Mouse (Mus musculus): ENCODE measurements around the gene Mcam. TPM values are rescaled to one million over a fixed set of nuclear protein-coding genes. Genes with fewer than 3 reads are reported as not detected.

Mcam gene
- polyA plus RNA-seq, 1 experiment from 2014 or later: 12.0 TPM

DNA sequence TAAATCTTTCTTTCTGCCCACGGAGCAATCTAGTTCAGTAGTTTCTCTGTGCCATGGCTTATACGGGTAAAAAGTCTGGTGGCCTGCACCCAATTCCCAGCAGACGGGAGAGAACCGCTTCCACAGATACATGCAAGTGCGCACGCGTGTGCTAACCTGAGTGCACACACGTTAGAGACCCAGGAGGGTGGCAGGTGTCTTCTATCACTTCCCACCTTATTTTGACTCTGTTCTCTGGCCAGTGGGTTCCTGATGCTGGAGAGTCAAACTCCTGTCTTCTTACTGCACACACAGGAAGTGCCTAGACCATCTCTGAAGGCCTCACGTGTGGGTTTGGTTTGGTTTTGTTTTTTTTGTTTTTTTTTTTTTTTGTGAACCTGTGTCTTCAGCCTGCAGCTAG is 18.7 kb upstream of the Mcam start:
- 91% methylated on average over 9 of the region's 9 CpGs for WGBS
- H3K4me1 ChIP-seq: peaks cover 23% of the 10 kb centered on the region
- no peak overlapping the region for H3K4me3 ChIP-seq
- no peaks in the 10 kb centered on the region for H3K27me3 ChIP-seq (ENCODE audit: low read depth, poor library complexity, severe bottlenecking)
- peaks cover 1% of the 10 kb centered on the region for H3K36me3 ChIP-seq
- no peak overlapping the region for H3K27ac ChIP-seq (replicated peaks)
- H3K9me3 ChIP-seq (replicated peaks): no peaks in the 10 kb centered on the region
- DNase-seq (ENCODE audit: low spot score): no peak

DNA sequence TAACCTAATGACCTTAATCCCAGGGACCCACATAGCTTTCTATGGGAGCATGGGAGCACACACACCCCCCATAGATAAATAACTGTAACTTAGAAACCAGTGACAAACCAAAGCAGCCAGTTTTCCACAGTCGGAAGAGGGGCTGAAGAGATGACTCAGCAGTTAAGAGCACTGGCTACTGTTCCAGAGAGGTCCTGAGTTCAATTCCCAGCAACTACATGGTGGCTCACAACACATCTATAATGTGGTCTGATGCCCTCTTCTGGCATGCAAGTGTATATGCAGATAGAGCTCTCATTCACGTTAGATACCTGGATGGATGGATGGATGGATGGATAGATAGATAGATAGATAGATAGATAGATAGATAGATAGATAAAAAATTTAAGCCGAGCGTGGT is 18.1 kb upstream of the Mcam start:
- DNase-seq (ENCODE audit: low spot score): no peak
- no peaks in the 10 kb centered on the region for H3K36me3 ChIP-seq
- H3K27me3 ChIP-seq (ENCODE audit: low read depth, poor library complexity, severe bottlenecking): no peaks in the 10 kb centered on the region
- WGBS: 89% methylated on average over 4 of the region's 4 CpGs
- no peaks in the 10 kb centered on the region for H3K9me3 ChIP-seq (replicated peaks)
- no peak overlapping the region for H3K4me3 ChIP-seq
- no peak overlapping the region for H3K27ac ChIP-seq (replicated peaks)
- peaks cover 18% of the 10 kb centered on the region for H3K4me1 ChIP-seq

DNA sequence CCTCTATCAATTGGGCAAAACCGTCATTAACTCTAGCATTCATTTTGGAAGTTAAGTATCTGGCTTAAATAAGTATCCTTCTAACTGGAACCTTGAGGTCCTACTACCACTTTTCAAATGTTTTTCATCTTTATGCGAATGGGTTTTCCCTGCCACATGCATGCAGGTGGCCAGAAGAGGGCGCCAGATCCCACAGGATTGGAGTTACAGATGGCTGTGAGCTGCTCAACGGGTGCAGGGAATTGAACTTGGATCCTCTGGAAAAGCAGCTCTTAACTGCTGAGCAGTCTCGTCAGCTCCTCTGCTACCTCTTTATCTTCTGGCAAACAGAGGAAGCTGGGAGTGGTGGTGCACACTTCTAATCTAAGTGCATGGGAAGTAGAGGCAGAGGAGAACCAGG is 15.3 kb upstream of the Mcam start:
- no peaks in the 10 kb centered on the region for H3K9me3 ChIP-seq (replicated peaks)
- no peaks in the 10 kb centered on the region for H3K36me3 ChIP-seq
- no peak overlapping the region for H3K27ac ChIP-seq (replicated peaks)
- 50% methylated on average over 5 of the region's 5 CpGs for WGBS
- H3K4me3 ChIP-seq: no peak overlapping the region
- 0 out of 2 replicates have a peak, but pooled peaks cover 3% of the 10 kb centered on the region for H3K4me1 ChIP-seq
- no peaks in the 10 kb centered on the region for H3K27me3 ChIP-seq (ENCODE audit: low read depth, poor library complexity, severe bottlenecking)
- DNase-seq (ENCODE audit: low spot score): peak; percentile 40

DNA sequence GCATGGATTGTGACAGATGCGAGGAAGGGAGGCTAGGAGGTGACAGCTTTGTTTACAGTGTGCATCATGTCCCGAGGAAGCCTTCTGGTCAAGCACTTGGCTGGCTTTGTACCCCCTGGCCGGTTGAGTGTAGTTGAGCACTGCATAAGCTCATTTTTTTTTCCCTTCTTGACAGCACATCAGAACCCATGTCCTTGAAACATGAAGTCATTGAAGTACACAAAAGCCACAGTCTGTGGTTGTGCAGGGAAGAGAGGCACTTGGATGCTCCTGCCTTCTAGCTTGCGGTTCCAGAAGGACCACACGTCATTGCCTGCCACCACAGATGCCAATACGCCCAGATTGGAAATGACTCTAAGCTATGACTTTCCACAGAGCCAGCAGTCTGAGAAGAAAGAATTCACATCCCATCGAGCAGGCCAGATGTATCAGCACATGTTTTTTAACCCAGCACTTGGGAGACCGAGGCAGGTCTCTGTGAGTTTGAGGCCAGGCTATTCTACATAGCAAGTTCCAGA is 14.3 kb upstream of the Mcam start:
- Histone ChIP-seq H3K27ac (replicated peaks) (no peak overlapping the region), H3K4me1 (peaks cover 3% of the 10 kb centered on the region; the same call in 1 of the 2 replicates), H3K27me3 (ENCODE audit: low read depth, poor library complexity, severe bottlenecking) (no peaks in the 10 kb centered on the region), H3K4me3 (no peak overlapping the region), H3K36me3 (no peaks in the 10 kb centered on the region), H3K9me3 (replicated peaks) (no peaks in the 10 kb centered on the region)
- WGBS: 89% methylated on average over 8 of the region's 8 CpGs
- no peak for DNase-seq (ENCODE audit: low spot score)

DNA sequence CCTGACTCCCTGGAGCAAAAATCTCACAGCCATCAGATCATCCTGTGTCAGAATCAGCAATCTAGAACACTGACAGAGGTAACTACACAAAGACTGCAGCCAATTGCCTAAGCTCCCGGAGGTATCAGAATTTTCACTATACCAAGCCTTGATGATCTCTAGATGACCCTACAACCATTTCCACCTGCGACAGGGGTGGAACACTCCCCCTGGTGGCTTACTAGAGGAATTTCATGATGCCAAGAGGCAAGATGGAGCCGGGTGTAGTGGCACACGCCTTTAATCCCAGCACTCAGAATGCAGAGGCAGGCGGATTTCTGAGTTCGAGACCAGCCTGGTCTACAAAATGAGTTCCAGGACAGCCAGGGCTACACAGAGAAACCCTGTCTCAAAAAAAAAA is 10.0 kb upstream of the Mcam start:
- H3K4me3 ChIP-seq: no peak overlapping the region
- peaks cover 12% of the 10 kb centered on the region for H3K27me3 ChIP-seq (ENCODE audit: low read depth, poor library complexity, severe bottlenecking)
- peaks cover 31% of the 10 kb centered on the region for H3K4me1 ChIP-seq
- no peaks in the 10 kb centered on the region for H3K36me3 ChIP-seq
- no peaks in the 10 kb centered on the region for H3K9me3 ChIP-seq (replicated peaks)
- H3K27ac ChIP-seq (replicated peaks): no peak overlapping the region
- DNase-seq (ENCODE audit: low spot score): no peak
- 71% methylated on average over 6 of the region's 6 CpGs for WGBS

DNA sequence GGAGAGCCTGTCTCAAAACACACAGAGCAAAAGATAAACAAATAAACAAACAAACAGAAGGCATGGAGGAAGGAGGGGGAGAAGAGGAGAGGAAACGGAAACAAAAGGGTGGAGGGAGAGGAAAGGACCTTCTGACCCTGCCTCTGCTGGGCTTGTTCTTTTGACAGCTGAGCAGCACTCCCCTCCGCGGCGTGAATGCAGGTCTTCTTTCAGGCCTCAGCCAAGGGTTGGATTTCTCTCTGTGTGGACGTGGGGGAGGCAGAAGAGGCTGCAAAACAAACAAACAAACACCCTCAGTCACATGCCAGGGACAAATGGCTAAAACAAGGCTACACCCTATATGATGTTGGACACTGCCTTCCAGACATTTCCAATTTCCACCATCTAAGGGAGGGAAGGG is 9.2 kb upstream of the Mcam start:
- WGBS: 51% methylated on average over 5 of the region's 5 CpGs
- H3K4me3 ChIP-seq: no peak overlapping the region
- H3K27me3 ChIP-seq (ENCODE audit: low read depth, poor library complexity, severe bottlenecking): peaks cover 16% of the 10 kb centered on the region
- DNase-seq (ENCODE audit: low spot score): no peak
- H3K27ac ChIP-seq (replicated peaks): no peak overlapping the region
- H3K4me1 ChIP-seq: peaks cover 39% of the 10 kb centered on the region
- no peaks in the 10 kb centered on the region for H3K36me3 ChIP-seq
- H3K9me3 ChIP-seq (replicated peaks): no peaks in the 10 kb centered on the region

DNA sequence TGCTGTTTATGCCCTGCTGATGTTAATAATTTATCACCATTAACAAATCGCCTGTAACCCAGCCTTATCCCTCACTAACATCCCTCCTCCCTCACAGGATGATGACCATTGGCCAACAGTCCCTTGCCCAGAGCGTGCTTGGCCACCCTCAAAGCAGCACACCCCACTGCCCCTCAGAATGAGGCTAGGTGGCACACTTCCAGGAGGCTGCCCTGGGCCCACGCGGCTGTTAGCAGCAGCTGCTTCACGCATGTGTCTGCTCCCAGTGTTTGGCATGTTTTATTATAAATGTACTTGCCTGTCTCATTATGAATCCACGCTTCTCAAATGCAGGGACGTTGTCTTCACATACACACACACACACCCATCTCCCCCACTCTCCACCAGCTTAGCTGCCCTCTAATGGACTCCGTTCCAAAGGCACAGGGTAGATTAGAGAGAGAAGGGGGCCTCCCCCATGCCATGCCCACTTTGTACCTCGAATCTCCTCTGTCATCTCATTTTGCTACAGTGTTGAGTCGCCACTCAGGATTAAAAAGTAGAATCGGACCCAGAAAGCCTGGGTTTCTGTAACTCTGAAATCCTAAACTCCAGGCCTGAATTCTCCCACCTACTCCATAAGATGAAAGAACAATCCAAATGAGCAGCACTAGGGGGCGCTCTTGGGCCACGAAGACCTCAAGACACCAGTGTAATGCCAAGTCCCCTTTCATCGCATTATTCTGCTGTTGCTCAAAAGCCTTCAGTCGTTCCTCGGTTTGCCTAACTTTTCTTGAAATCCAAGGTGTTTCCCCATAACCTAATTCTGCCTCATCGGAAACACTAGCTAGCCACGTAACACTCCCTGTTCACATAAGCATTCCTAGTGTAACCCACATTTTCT is 8.5 kb upstream of the Mcam start:
- DNase-seq (ENCODE audit: low spot score): peak; percentile 86
- Histone ChIP-seq H3K27me3 (ENCODE audit: low read depth, poor library complexity, severe bottlenecking) (peaks cover 17% of the 10 kb centered on the region), H3K27ac (replicated peaks) (peak overlapping the region; percentile 24), H3K36me3 (no peaks in the 10 kb centered on the region), H3K4me1 (peaks cover 46% of the 10 kb centered on the region), H3K9me3 (replicated peaks) (no peaks in the 10 kb centered on the region), H3K4me3 (no peak overlapping the region)
- 38% methylated on average over 18 of the region's 18 CpGs for WGBS

DNA sequence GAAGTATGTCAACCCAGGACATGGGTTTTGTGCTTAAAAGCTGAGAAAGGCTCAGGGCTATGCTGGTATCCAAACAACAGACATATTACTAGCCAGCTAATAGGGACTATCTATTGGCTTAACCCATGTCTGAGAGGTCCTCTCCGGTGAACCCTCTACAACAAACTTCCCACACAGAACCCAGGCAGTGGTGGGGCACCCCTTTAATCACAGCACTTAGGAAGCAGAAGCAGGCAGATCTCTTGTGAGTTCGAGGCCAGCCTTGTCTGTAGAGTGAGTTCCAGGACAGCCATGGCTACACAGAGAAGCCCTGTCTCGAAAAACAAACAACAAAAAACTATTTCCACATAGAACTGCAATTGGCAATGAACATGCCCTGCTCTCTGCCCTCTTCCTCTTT is 7.5 kb upstream of the Mcam start:
- Histone ChIP-seq H3K27ac (replicated peaks) (no peak overlapping the region; the same call in 1 of the 2 replicates), H3K4me1 (peaks cover 56% of the 10 kb centered on the region), H3K9me3 (replicated peaks) (no peaks in the 10 kb centered on the region), H3K36me3 (no peaks in the 10 kb centered on the region), H3K4me3 (no peak overlapping the region), H3K27me3 (ENCODE audit: low read depth, poor library complexity, severe bottlenecking) (peaks cover 26% of the 10 kb centered on the region)
- DNase-seq (ENCODE audit: low spot score): no peak
- 87% methylated on average over 3 of the region's 3 CpGs for WGBS

DNA sequence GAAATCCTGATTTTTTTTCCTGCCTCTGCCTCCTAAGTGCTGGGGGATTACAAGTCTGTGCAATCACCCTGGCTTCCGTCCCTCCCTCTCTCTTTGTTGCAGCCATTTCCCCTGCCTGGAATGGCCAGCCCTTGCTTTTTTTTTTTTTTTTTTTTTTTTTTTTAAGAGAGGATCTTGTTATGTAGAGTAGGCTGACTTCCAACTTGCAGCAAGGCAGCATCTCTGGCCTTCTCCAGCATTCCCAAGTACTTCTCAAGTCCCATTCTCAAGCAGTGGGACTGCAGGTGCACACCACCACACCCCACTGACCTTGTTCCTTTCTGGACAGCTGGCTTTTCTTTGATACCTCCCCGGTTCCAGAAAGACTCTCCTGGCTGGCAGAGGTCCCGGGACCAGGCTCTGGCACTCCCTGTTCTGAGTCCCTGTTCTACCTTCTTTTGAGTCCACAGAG is 6.9 kb upstream of the Mcam start:
- Histone ChIP-seq H3K9me3 (replicated peaks) (no peaks in the 10 kb centered on the region), H3K36me3 (no peaks in the 10 kb centered on the region), H3K4me3 (no peak overlapping the region), H3K27me3 (ENCODE audit: low read depth, poor library complexity, severe bottlenecking) (peaks cover 33% of the 10 kb centered on the region), H3K4me1 (peaks cover 59% of the 10 kb centered on the region), H3K27ac (replicated peaks) (no peak overlapping the region)
- DNase-seq (ENCODE audit: low spot score): peak; percentile 12
- WGBS: 52% methylated on average over 3 of the region's 3 CpGs

DNA sequence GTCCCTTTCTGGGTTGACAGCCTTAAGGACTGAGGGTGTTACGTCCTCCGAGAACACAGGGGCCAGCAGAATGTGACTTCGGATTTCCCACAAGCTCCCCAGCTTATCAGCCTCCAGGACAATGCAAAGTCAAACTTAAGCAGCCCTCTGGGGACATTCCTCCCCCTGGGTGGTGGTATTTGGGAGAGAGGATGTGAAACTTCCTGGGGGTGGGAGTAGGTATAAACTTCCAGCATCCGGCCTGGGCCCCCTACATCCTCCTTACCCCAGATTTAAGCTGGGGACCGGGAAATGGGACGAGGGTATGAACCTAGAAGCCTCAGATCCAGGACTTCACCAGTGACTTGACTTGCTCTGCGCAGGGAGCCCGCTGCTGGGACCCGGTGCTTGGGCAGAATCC is 4.6 kb upstream of the Mcam start:
- 5% methylated on average over 9 of the region's 9 CpGs for WGBS
- Histone ChIP-seq H3K9me3 (replicated peaks) (no peaks in the 10 kb centered on the region), H3K4me1 (peaks cover 82% of the 10 kb centered on the region), H3K27ac (replicated peaks) (peak overlapping the region; percentile 92), H3K4me3 (peak overlapping the region; percentile 59), H3K27me3 (ENCODE audit: low read depth, poor library complexity, severe bottlenecking) (peaks cover 55% of the 10 kb centered on the region), H3K36me3 (no peaks in the 10 kb centered on the region)
- DNase-seq (ENCODE audit: low spot score): no peak

DNA sequence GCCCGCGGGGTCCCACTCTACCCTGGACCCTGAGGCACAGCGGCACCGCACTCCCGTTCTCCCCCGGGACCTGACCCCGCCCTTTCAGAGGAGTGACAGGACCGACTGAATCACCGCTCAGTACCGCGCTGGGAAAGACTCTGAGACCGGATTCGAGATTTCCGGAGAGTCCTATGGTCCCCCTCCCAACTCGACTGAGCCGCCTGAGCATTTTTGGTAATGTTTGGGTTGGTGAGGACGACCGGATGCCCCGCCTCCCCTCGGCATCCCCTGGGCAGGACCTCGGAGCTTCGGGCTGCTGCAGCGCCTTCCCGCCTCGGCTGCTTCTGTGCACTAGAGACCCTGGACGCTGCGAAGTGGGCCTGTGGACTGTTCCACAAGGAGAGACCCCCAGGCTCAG is 4.2 kb upstream of the Mcam start:
- Histone ChIP-seq H3K36me3 (no peaks in the 10 kb centered on the region), H3K4me3 (peak overlapping the region; percentile 59), H3K27ac (replicated peaks) (peak overlapping the region; percentile 92), H3K4me1 (peaks cover 82% of the 10 kb centered on the region), H3K9me3 (replicated peaks) (no peaks in the 10 kb centered on the region), H3K27me3 (ENCODE audit: low read depth, poor library complexity, severe bottlenecking) (peaks cover 59% of the 10 kb centered on the region)
- under 1% methylated on average over 27 of the region's 27 CpGs for WGBS
- peak; percentile 74 for DNase-seq (ENCODE audit: low spot score)

DNA sequence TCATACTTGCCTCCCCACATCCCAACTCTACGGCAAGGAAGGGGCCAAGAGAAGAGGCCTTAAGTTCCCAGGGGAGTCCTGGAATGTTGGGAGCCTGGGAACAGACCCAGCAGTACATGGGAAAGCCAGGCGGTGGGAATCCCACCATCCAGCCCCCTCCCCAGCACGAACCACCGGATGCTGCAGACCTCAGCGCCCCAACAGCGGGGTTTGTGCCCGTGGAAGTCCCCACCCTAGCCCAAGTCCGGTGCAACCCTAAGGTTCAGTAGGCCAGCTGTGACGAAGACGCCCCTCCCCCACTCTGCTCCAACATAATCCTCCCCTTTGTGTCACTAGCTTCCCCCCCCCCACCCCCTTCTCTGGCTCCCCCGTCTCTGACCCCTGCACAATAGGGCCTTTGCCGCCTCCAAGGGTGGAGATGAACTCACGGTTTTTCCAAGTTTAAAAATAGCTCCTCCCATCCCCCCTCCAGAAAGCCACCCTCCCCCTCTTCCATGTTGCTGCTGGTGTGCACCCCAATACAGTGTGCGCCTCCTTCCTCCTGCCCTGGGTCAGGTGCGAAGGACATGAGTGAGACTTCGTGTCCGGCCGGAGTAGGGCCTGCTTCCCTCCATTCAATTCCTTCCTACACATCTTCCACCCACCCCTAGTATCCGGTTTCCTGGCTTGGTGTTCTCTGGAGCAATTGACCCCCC is 3.5 kb upstream of the Mcam start:
- Histone ChIP-seq H3K27me3 (ENCODE audit: low read depth, poor library complexity, severe bottlenecking) (peaks cover 66% of the 10 kb centered on the region), H3K27ac (replicated peaks) (peak overlapping the region; percentile 92), H3K4me1 (peaks cover 85% of the 10 kb centered on the region), H3K36me3 (no peaks in the 10 kb centered on the region), H3K4me3 (peak overlapping the region; percentile 59), H3K9me3 (replicated peaks) (no peaks in the 10 kb centered on the region)
- DNase-seq (ENCODE audit: low spot score): peak; percentile 85
- 14% methylated on average over 19 of the region's 19 CpGs for WGBS

DNA sequence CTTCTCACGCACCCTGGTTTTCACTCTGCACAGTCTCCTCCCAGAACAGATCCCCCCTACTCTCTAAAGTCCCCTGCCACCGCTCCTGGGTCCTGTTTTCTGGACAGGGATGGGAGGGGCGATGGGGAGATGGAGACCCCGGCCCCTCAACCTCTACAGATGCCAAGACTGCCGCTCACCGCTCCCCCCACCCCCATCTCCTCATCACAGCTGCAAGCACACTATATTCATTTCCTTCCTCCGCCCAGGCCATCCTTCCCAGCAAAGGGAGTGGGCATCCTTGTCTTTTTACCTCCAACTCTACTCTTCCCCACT is 3.0 kb upstream of the Mcam start:
- no peaks in the 10 kb centered on the region for H3K36me3 ChIP-seq
- no peaks in the 10 kb centered on the region for H3K9me3 ChIP-seq (replicated peaks)
- H3K4me3 ChIP-seq: peak overlapping the region; percentile 59
- DNase-seq (ENCODE audit: low spot score): peak; percentile 31
- peaks cover 71% of the 10 kb centered on the region for H3K27me3 ChIP-seq (ENCODE audit: low read depth, poor library complexity, severe bottlenecking)
- H3K27ac ChIP-seq (replicated peaks): peak overlapping the region; percentile 92
- H3K4me1 ChIP-seq: peaks cover 85% of the 10 kb centered on the region
- WGBS: 33% methylated on average over 7 of the region's 7 CpGs

Data from midbrain, embryonic 10.5 days (tissue).